Mouse (Mus musculus) myocyte (in vitro differentiated cells): ENCODE measurements at regions not wholly inside any gene's neighbourhood (a gene's known extent, or its start where the extent isn't known, plus 50 kb on each side); places are given as distances from the start of the nearest gene placed in this dataset.

Experiments
- MAX ChIP-seq: IDR thresholded peaks from one replicate; pipeline ENCODE4 v1.6.1; 2011; ENCODE audit warnings: low read depth, mild to moderate bottlenecking, control low read depth
- MYOG ChIP-seq, 3 experiments: IDR thresholded peaks; one replicate each; pipeline ENCODE4 v1.6.1; 2011; ENCODE audit warnings: control low read depth in 2 of 3, low read depth in 2 of 3, mild to moderate bottlenecking in 2 of 3; ENCODE audit not compliant: insufficient read length in 2 of 3, control insufficient read depth in 1 of 3, insufficient read depth in 1 of 3
- POLR2AphosphoS2 ChIP-seq: IDR thresholded peaks from one replicate; pipeline ENCODE4 v1.6.1; 2011; ENCODE audit warnings: low read depth, control low read depth; ENCODE audit not compliant: insufficient read length
- TCF12 ChIP-seq: IDR thresholded peaks from one replicate; pipeline ENCODE4 v1.6.1; 2011; ENCODE audit warnings: mild to moderate bottlenecking, control low read depth; ENCODE audit not compliant: poor library complexity, insufficient read depth, severe bottlenecking
- TCF3 ChIP-seq: IDR thresholded peaks from one replicate; pipeline ENCODE4 v1.6.1; 2011; ENCODE audit warnings: low read depth, control low read depth; ENCODE audit not compliant: insufficient read length

DNA sequence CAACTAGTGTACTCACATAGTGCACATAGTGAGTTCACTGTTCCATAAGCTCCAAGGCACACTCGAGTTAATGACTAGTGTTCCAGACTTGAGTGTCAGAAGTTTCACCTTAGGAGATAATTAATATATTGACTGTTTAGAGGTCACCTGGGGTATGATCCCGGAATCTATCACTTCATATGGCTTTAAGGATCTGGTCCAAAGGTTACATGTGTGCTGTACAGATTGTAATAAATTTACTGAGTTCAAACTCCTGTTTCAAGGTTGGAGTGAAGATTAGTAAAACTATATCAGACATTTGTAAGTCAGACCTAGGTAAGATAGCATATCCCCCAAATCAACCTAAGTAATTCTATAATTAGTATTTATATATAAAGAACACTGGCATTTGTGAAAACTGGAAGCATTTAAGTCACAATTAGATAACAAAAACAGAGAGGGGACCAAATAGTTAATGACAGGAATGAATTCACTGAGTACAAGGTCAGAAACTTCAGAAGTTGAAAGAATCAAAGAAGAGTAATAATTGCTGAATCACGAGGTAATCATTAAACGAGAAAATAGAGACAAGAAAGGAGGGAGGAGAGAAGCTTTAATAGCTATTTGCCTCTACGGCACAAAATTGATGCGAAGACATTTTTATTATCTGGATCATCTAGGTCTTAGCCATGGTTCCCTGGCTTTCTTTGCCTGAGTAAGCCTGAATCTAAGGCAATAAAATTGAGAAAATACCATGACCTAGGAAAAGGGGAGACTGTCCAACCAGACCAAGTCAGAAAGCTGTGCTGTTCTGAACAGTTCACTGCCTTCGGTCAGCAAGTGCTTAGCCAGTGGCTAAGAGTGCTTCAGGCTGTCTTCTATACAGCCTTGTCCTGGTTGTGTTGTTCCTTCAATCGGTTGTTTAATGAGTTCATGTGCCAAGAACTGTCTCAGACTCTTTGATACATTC is 112.6 kb upstream of the Zfand5 start:
- TF ChIP-seq TCF3: no peak
- no peak for TF ChIP-seq MYOG (IDR thresholded peaks at IDR 0.05; ENCODE audit: control insufficient read depth in 1 of 3, insufficient read depth in 1 of 3, insufficient read length in 2 of 3, low read depth in 2 of 3)
- TF ChIP-seq MAX: no peak
- no peak for TF ChIP-seq POLR2AphosphoS2
- TF ChIP-seq TCF12: no peak
